Mouse (Mus musculus): Measurements from ENCODE around the gene Clasp1.
A peak's percentile ranks its signal among the peaks of the same experiment; 100 is the strongest.

GRCm38 (mm10) chr1:118564561-118564960, 175.7 kb downstream of the Clasp1 start:
- TF ChIP-seq CTCF (IDR thresholded peaks at IDR 0.05) (peak; percentile 60), EP300 (IDR thresholded peaks at IDR 0.05) (no peak)
